Mouse (Mus musculus): ENCODE measurements around the gene Zfp207. TPM values are rescaled to one million over a fixed set of nuclear protein-coding genes. Genes with fewer than 3 reads are reported as not detected.
"Not testable (repeated sequence)": the region's sequence is repeated elsewhere in the genome, so short reads cannot be mapped to it uniquely, and the experiment has no call there.

Gene Zfp207
- polyA plus RNA-seq, 1 experiment, result 259 TPM

DNA sequence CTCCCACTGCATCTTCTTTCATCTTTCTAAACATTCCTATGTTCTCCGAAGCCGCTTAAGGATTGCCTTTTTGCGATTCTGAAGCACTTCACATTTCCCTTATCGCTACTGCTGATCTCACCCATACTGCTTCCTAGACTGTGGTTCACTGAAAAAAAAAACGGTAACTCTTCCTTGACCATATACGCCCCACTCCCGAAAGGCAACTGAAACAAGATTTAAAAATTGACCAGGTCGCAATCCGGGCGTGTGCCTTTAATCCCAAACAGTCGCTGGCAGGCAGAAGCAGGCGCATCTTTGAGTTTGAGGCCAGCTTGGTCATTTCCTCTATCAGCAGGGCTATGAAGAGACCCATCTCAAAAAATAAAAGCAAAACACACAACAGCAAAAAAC, 457 bp upstream of the Zfp207 start:
- DNase-seq (ENCODE audit: low read depth), result peak; percentile 60
- no peak for TF ChIP-seq CTCF (IDR thresholded peaks at IDR 0.05; ENCODE audit: borderline replicate concordance, extremely low read depth, insufficient read depth, insufficient read length)
- TF ChIP-seq POLR2A (IDR thresholded peaks at IDR 0.05; ENCODE audit: borderline replicate concordance, extremely low read depth, insufficient read depth, insufficient read length, poor library complexity, severe bottlenecking), result no peak

DNA sequence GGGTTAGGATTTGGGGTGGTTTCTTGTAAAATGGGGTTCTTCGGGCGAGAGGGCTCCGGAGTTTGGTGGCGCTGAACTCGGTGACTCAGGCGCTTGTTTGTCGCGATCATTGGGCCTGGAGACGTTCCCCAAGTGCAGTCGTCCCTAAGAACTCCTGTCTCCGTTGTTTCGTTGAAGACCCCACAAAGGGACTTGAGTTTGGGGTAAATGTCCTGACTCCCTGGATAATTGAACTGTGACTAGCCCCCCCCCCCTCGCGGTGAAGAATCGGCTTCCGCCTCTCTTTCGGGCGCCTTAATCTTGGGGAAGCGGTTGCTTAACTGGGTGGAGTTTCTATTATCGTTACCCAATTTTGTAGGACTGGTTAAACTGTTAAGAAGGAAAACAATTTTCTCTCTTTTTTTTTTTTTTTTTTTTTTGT, 557 bp downstream of the Zfp207 start:
- no peak for DNase-seq (ENCODE audit: low read depth)
- TF ChIP-seq POLR2A (IDR thresholded peaks at IDR 0.05; ENCODE audit: borderline replicate concordance, extremely low read depth, insufficient read depth, insufficient read length, poor library complexity, severe bottlenecking) (no peak), CTCF (IDR thresholded peaks at IDR 0.05; ENCODE audit: borderline replicate concordance, extremely low read depth, insufficient read depth, insufficient read length) (no peak)

DNA sequence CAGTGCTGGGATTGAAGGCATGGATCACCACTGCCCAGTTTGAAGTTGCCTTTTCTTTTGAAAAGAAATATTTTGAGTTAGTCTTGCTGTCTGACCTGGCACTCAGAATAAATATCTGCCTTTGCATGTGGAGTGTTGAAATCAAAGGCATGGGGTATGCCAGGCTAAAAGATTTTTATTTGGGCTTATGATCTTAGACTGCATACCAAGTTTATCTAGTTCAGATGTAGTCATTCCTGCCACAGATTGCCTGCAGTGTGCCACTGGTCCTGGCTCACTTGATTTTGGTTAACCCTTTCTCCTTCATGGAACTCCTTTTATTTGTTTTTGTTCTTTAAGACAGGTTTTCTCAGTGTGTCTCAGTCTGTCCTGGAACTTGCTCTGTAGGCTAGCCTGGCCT, 1.4 kb downstream of the Zfp207 start:
- DNase-seq (ENCODE audit: low read depth), result peak; percentile 19
- TF ChIP-seq POLR2A (IDR thresholded peaks at IDR 0.05; ENCODE audit: borderline replicate concordance, extremely low read depth, insufficient read depth, insufficient read length, poor library complexity, severe bottlenecking), result no peak
- no peak for TF ChIP-seq CTCF (IDR thresholded peaks at IDR 0.05; ENCODE audit: borderline replicate concordance, extremely low read depth, insufficient read depth, insufficient read length)

DNA sequence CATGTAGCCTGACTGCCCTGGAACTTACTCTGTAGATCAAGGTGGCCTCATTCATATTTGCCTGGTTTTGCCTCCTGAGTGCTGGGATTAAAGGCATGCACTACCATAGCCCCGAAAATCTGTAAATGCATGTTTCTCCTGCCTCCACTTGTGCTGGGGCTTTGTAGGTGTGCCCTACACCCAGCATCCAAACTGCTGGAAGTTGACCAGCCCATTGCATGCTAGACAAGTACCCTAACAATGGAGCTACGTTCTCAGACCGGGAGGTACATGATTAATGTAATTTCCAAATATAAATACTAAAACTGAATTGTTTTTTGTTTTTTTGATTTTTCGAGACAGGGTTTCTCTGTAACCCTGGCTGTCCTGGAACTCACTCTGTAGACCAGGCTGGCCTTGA, 2.0 kb downstream of the Zfp207 start:
- no peak for DNase-seq (ENCODE audit: low read depth)
- TF ChIP-seq CTCF (IDR thresholded peaks at IDR 0.05; ENCODE audit: borderline replicate concordance, extremely low read depth, insufficient read depth, insufficient read length), result no peak
- no peak for TF ChIP-seq POLR2A (IDR thresholded peaks at IDR 0.05; ENCODE audit: borderline replicate concordance, extremely low read depth, insufficient read depth, insufficient read length, poor library complexity, severe bottlenecking)

DNA sequence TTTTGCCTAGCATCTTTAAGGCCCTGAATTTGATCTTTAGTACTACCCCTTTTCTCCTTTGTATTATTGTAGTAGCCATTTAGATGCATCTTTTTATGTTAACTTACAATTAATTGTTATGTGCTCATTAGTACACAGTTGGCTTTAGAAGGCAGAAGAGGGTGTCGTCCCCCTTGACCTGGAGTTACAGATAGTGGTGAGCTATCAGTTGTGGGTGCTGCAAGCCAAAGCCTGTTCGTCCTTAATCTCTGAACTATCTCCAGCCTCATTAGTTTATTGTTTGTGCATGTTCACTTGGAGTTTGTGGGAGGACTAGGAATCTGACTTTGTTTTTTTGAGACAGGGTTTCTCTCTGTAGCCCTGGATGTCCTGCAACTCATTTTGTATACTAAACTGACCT, 3.7 kb downstream of the Zfp207 start:
- TF ChIP-seq POLR2A (IDR thresholded peaks at IDR 0.05; ENCODE audit: borderline replicate concordance, extremely low read depth, insufficient read depth, insufficient read length, poor library complexity, severe bottlenecking), result no peak
- no peak for TF ChIP-seq CTCF (IDR thresholded peaks at IDR 0.05; ENCODE audit: borderline replicate concordance, extremely low read depth, insufficient read depth, insufficient read length)

DNA sequence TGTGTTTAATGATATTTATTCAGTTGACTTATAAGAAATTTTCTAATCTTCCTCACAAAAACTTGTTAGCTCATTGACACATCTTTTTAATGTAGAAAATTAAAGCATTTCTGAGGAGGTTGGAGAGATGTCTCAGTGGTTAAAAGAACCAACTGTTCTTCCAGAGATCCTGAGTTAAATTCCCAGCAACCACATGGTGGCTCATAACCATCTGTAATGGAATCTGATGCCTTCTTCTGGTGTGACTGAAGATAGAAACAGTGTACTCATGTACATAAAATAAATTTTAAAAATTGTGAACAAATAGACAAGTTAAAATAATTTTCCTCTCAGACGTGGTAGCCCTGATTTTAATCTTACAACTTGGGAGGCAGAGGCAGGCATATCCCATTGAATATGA, 6.8 kb downstream of the Zfp207 start:
- TF ChIP-seq CTCF (IDR thresholded peaks at IDR 0.05; ENCODE audit: borderline replicate concordance, extremely low read depth, insufficient read depth, insufficient read length) (no peak), POLR2A (IDR thresholded peaks at IDR 0.05; ENCODE audit: borderline replicate concordance, extremely low read depth, insufficient read depth, insufficient read length, poor library complexity, severe bottlenecking) (no peak)
- no peak for DNase-seq (ENCODE audit: low read depth)

More for the DNA sequence above, 3.7 kb downstream of the Zfp207 start:
- DNase-seq (ENCODE audit: low read depth), result no peak

DNA sequence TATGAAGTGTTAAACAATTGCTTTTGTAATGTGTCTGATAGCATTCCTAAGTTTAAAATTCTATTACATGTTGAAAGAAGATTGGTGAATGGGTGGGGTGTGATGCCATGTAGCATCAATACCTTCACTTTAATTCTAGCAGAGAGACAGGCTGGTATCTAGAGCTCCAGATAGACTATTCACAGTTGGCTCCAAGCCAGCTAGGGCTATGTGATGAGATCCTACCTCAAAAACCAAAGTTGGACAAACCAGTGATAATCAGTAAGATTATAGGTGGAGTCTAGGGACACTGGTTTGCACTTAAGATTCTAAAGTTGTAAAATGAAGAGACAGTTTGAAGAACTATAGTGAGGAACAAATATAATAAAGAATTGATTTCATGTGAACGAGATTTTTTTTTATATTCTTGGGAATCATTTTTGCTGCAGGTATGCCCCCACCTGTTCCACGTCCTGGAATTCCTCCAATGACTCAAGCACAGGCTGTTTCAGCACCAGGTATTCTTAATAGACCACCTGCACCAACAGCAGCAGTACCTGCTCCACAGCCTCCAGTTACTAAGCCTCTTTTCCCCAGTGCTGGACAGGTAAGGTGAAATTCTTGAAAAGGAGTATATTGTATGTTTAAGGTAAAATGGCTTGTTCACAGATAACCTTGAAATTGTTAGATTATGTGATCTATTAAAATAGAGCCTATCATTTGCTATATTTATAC, 8.5 kb downstream of the Zfp207 start:
- DNase-seq (ENCODE audit: low read depth), result no peak
- TF ChIP-seq CTCF (IDR thresholded peaks at IDR 0.05; ENCODE audit: borderline replicate concordance, extremely low read depth, insufficient read depth, insufficient read length), result no peak

DNA sequence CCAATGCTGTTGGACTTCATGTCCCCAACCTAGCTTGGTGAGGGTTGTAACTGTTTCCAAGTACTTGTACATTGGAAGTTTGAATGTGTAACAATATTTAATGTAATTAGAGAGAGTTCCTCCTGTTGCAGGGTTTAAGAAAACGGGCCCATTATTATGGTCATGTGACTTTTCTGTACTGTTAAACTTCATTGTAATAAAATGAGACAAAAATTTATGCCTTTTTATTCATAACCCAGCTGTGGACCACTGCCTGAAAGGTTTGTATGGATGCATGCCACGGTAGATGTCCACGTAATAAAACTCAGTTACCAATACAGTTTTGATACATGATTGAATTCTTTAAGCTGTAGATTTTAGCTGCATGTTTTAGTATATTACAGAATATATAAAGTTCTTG, 12.9 kb downstream of the Zfp207 start:
- no peak for TF ChIP-seq POLR2A (IDR thresholded peaks at IDR 0.05; ENCODE audit: borderline replicate concordance, extremely low read depth, insufficient read depth, insufficient read length, poor library complexity, severe bottlenecking)
- no peak for TF ChIP-seq CTCF (IDR thresholded peaks at IDR 0.05; ENCODE audit: borderline replicate concordance, extremely low read depth, insufficient read depth, insufficient read length)
- no peak for DNase-seq (ENCODE audit: low read depth)

DNA sequence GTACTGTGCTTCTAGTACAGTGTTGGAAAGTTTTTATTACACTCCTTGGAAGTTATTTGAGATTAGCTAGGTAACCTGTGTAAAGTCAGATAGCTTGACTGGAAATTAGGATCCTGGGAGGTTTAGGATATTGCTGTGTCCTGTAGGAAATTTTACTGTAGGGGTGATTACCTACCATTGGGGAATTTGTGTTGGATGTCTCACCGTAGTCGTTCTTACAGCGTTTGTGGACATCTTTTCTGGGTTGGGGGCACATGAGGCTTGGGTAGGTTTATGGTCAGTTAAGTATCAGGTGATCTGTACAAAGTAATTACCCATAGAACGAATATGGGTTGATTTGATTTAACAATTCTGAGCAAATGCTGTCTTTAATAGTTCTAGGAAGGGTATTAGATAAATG, 13.5 kb downstream of the Zfp207 start:
- TF ChIP-seq POLR2A (IDR thresholded peaks at IDR 0.05; ENCODE audit: borderline replicate concordance, extremely low read depth, insufficient read depth, insufficient read length, poor library complexity, severe bottlenecking) (no peak), CTCF (IDR thresholded peaks at IDR 0.05; ENCODE audit: borderline replicate concordance, extremely low read depth, insufficient read depth, insufficient read length) (no peak)
- no peak for DNase-seq (ENCODE audit: low read depth)

DNA sequence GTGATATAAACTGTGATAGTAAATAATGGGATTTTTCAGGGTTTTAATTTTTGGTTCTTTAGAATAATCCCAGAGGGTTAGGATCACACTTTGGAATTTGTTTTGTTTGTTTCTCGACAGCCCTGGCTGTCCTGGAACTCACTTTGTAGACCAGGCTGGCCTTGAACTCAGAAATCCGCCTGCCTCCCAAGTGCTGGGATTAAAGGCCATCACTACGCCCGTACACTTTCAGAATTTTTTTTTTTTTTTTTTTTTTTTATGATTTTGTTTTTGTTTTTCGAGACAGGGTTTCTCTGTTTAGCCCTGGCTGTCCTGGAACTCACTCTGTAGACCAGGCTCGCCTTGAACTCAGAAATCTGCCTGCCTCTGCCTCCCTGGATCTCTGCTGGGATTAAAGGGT, 24.8 kb downstream of the Zfp207 start:
- DNase-seq (ENCODE audit: low read depth), result not testable (repeated sequence)

DNA sequence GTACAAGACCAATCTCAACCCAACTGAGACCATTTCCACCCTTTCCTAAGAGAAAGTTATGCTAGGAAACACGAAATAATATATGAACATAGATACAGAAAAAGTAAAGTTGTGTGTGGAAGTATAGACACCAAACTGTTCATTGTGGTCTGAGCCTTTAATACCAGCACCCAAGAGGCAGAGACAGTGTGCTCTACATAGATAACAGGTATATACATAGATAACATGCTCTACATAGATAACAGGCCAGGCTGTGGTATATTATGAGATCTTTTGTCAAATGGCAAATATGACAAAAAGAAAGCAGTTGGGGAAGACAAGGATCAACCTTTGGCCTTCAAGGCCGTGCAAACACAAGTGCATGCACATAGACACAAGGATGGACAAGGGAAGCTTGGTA, 27.3 kb downstream of the Zfp207 start:
- DNase-seq (ENCODE audit: low read depth), result no peak
- TF ChIP-seq POLR2A (IDR thresholded peaks at IDR 0.05; ENCODE audit: borderline replicate concordance, extremely low read depth, insufficient read depth, insufficient read length, poor library complexity, severe bottlenecking) (no peak), CTCF (IDR thresholded peaks at IDR 0.05; ENCODE audit: borderline replicate concordance, extremely low read depth, insufficient read depth, insufficient read length) (no peak)

DNA sequence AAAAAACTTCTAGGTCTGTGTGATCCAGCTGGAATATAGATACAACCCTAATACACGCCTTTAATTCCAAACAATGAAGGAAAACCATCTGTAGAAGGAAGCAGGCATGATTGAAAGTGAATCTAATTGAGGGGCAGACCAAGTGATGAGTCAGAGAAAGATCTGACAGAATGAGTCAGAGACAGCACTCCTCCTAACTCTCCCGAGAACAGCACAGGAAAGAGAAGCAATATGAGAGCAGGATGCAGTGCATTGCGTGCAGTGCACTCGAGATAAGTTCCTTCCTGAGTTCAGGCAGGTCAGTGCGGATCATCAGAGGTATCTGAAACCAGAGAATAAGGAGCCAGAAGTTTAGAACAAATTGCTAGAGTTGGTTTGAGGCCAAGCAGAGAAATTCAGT, 34.0 kb downstream of the Zfp207 start:
- TF ChIP-seq POLR2A (IDR thresholded peaks at IDR 0.05; ENCODE audit: borderline replicate concordance, extremely low read depth, insufficient read depth, insufficient read length, poor library complexity, severe bottlenecking) (no peak), CTCF (IDR thresholded peaks at IDR 0.05; ENCODE audit: borderline replicate concordance, extremely low read depth, insufficient read depth, insufficient read length) (no peak)
- no peak for DNase-seq (ENCODE audit: low read depth)

DNA sequence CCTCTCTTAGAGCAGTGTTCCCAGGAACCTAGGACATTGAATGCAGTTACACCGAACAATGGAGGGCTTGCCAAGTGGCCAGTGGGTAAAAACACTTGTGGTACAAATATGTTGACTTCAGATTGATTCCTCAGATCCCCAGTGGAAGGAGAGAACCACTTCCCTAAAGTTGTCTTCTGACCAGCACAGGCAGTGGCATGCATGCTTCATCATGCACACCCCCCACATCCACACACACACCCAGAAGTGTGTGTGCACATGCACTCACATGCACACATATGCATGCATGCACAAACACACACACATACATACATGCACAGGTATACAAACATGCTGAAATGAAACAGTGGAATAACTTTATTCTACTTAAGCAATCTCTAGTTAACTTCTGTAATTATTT, 36.7 kb downstream of the Zfp207 start:
- no peak for TF ChIP-seq CTCF (IDR thresholded peaks at IDR 0.05; ENCODE audit: borderline replicate concordance, extremely low read depth, insufficient read depth, insufficient read length)
- no peak for TF ChIP-seq POLR2A (IDR thresholded peaks at IDR 0.05; ENCODE audit: borderline replicate concordance, extremely low read depth, insufficient read depth, insufficient read length, poor library complexity, severe bottlenecking)
- DNase-seq (ENCODE audit: low read depth), result no peak
